ENCODE assay signal across 9 mouse cellular contexts in the genomic region with DNA sequence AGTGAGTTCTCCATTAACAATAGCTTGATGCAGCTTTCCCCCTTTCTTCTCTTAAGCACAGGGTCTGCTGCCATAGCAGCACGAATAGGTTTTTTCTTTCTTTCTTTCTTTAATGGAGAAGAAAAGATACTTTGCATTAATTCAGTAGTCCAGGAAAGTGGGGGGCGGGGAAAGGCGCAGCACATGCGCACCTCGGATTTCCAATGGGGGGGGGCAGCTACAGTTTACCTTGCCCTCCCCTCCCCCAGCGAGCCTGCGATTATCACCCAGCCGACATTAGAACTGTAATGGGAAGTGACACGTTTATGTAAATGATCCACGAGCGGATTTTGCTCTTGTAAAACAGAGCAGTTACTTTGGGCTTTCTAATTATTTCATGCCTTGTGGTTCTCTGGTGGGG.
A peak's percentile ranks its signal among the peaks of the same experiment; 100 is the strongest.
DNase-seq lines count a peak whose midpoint lies in the region; ATAC-seq and TF ChIP-seq lines count a peak whose summit lies in the region.
"Had no signal": no experiment of that assay in that cellular context is flagged by ENCODE, and none has a peak within 500 bp of the region (broad histone marks: within the 10 kb centered on the region; RNA-seq: fewer than 3 reads in every experiment).

No protein-coding gene starts in this region.

- no peak for ATAC-seq in kidney, postnatal 0 days (replicated peaks; ENCODE audit: low FRiP score, low read depth)

- no peak for TF ChIP-seq POLR2A in brain, embryonic 14.5 days (IDR thresholded peaks at IDR 0.05; ENCODE audit: borderline replicate concordance, extremely low read depth, insufficient read depth, insufficient read length, poor library complexity, severe bottlenecking)

- peak overlapping the region; percentile 40 for H3K4me2 ChIP-seq in kidney, postnatal 0 days (ENCODE audit: low read length)
- H3K4me2 ChIP-seq: liver, embryonic 13.5 days had no signal

- no peak overlapping the region for H3K4me3 ChIP-seq in kidney, postnatal 0 days (replicated peaks; ENCODE audit: low read depth, low read length)
- peak overlapping the region; percentile 42 for H3K4me3 ChIP-seq in forebrain, embryonic 10.5 days
- peak overlapping the region; percentile 34 for H3K4me3 ChIP-seq in midbrain, embryonic 10.5 days
- H3K4me3 ChIP-seq: liver, embryonic 13.5 days had no signal

- H3K9ac ChIP-seq in kidney, postnatal 0 days (ENCODE audit: low read depth, low read length) = no peak overlapping the region
- H3K9ac ChIP-seq: liver, embryonic 13.5 days had no signal

- H3K27me3 ChIP-seq in kidney, postnatal 0 days (ENCODE audit: insufficient read depth, low read length) = no peaks in the 10 kb centered on the region
- H3K27me3 ChIP-seq in forebrain, embryonic 10.5 days (ENCODE audit: poor library complexity, severe bottlenecking) = peaks cover 10% of the 10 kb centered on the region
- peaks cover 30% of the 10 kb centered on the region for H3K27me3 ChIP-seq in midbrain, embryonic 10.5 days (ENCODE audit: low read depth, poor library complexity, severe bottlenecking)
- H3K27me3 ChIP-seq: liver, embryonic 13.5 days had no signal

- no peak for TF ChIP-seq CTCF in kidney, postnatal 0 days (IDR thresholded peaks at IDR 0.05; ENCODE audit: low read depth)
- no peak for TF ChIP-seq CTCF in brain, embryonic 14.5 days (IDR thresholded peaks at IDR 0.05; ENCODE audit: borderline replicate concordance, extremely low read depth, insufficient read depth, insufficient read length)

- intact Hi-C loops in gastrocnemius, postnatal 36 days (cut with DNase I) = no loop called here

- no peaks in the 10 kb centered on the region for H3K9me3 ChIP-seq in kidney, postnatal 0 days (replicated peaks; ENCODE audit: low read length)
- H3K9me3 ChIP-seq in forebrain, embryonic 10.5 days = no peaks in the 10 kb centered on the region
- H3K9me3 ChIP-seq in midbrain, embryonic 10.5 days (replicated peaks) = no peaks in the 10 kb centered on the region
- H3K9me3 ChIP-seq: liver, embryonic 13.5 days had no signal

- H3K36me3 ChIP-seq in kidney, postnatal 0 days (ENCODE audit: insufficient read depth, low read length) = no peaks in the 10 kb centered on the region
- H3K36me3 ChIP-seq in forebrain, embryonic 10.5 days (replicated peaks) = no peaks in the 10 kb centered on the region
- no peaks in the 10 kb centered on the region for H3K36me3 ChIP-seq in midbrain, embryonic 10.5 days
- H3K36me3 ChIP-seq: liver, embryonic 13.5 days had no signal

- DNase-seq in kidney, postnatal 0 days (ENCODE audit: low spot score) = no peak
- no peak for DNase-seq in kidney, postnatal 14 days
- peak; percentile 91 for DNase-seq in brain, embryonic 14.5 days (ENCODE audit: low read depth)
- DNase-seq in forebrain, embryonic 10.5 days (ENCODE audit: extremely low spot score, low spot score) = peak; percentile 53
- DNase-seq in midbrain, embryonic 10.5 days (ENCODE audit: low spot score) = peak; percentile 70
- no peak for DNase-seq in gastrocnemius, postnatal 36 days
- no peak for DNase-seq in gastrocnemius, postnatal 4 days (ENCODE audit: low spot score in 2 of 2)
- no peak for DNase-seq in gastrocnemius, adult 18-20 months (ENCODE audit: low spot score)
- DNase-seq: liver, embryonic 13.5 days had no signal

- H3K4me1 ChIP-seq in kidney, postnatal 0 days (replicated peaks; ENCODE audit: insufficient read depth, low read length) = no peaks in the 10 kb centered on the region
- peaks cover 46% of the 10 kb centered on the region for H3K4me1 ChIP-seq in forebrain, embryonic 10.5 days
- peaks cover 55% of the 10 kb centered on the region for H3K4me1 ChIP-seq in midbrain, embryonic 10.5 days
- H3K4me1 ChIP-seq: liver, embryonic 13.5 days had no signal

- H3K27ac ChIP-seq in kidney, postnatal 0 days = no peak overlapping the region
- peak overlapping the region; percentile 85 for H3K27ac ChIP-seq in forebrain, embryonic 10.5 days
- peak overlapping the region; percentile 80 for H3K27ac ChIP-seq in midbrain, embryonic 10.5 days (replicated peaks)
- H3K27ac ChIP-seq: liver, embryonic 13.5 days had no signal

- 28% methylated on average over 11 of the region's 11 CpGs for WGBS in kidney, postnatal 0 days
- 17% methylated on average over 11 of the region's 11 CpGs for WGBS in forebrain, embryonic 10.5 days
- WGBS in midbrain, embryonic 10.5 days = 20% methylated on average over 11 of the region's 11 CpGs

Comparison
In these comparisons a context has a peak if more than half of its experiments do, and no peak if none do; other contexts are left out.
1. DNase-seq: peak in brain, embryonic 14.5 days (single experiment), forebrain, embryonic 10.5 days (single experiment) and midbrain, embryonic 10.5 days (single experiment); none in kidney, postnatal 0 days (single experiment), kidney, postnatal 14 days (single experiment), gastrocnemius, postnatal 36 days (0 of 2), gastrocnemius, postnatal 4 days (0 of 2) and gastrocnemius, adult 18-20 months (single experiment).